Mouse (Mus musculus) telencephalon, adult 2 months (tissue): Measurements from ENCODE around the gene Slc25a19.

ENCODE experiments used
- DNase-seq: peaks from one replicate; pipeline ENCODE4 v3.0.0-alpha.2; 2011; ENCODE audit warnings: low read depth, low spot score

The Slc25a19 gene

GRCm38 (mm10) chr11:115640978-115641663, 13.0 kb upstream of the Slc25a19 start:
- DNase-seq = no peak

- no peak for DNase-seq
Observed at GRCm38 (mm10) chr11:115640311-115640828, 12.3 kb upstream of the Slc25a19 start.

- DNase-seq = no peak
Observed at GRCm38 (mm10) chr11:115639540-115639939, 11.4 kb upstream of the Slc25a19 start.

GRCm38 (mm10) chr11:115638498-115639409, 10.7 kb upstream of the Slc25a19 start:
- no peak for DNase-seq

GRCm38 (mm10) chr11:115636960-115637359, 8.9 kb upstream of the Slc25a19 start:
- no peak for DNase-seq

GRCm38 (mm10) chr11:115635484-115635883, 7.4 kb upstream of the Slc25a19 start:
- DNase-seq = no peak

GRCm38 (mm10) chr11:115635041-115635440, 6.9 kb upstream of the Slc25a19 start:
- DNase-seq = no peak

- no peak for DNase-seq
Observed at GRCm38 (mm10) chr11:115634109-115634508, 6.0 kb upstream of the Slc25a19 start.

GRCm38 (mm10) chr11:115632862-115633261, 4.8 kb upstream of the Slc25a19 start:
- DNase-seq = no peak

GRCm38 (mm10) chr11:115632247-115632646, 4.2 kb upstream of the Slc25a19 start:
- no peak for DNase-seq

GRCm38 (mm10) chr11:115631505-115631890, 3.4 kb upstream of the Slc25a19 start:
- DNase-seq = no peak

GRCm38 (mm10) chr11:115630532-115631504, 2.7 kb upstream of the Slc25a19 start:
- DNase-seq = no peak

- no peak for DNase-seq
Observed at GRCm38 (mm10) chr11:115629734-115630531, 1.8 kb upstream of the Slc25a19 start.

- DNase-seq = no peak
Observed at GRCm38 (mm10) chr11:115628465-115629101, 488 bp upstream of the Slc25a19 start.

- no peak for DNase-seq
Observed at GRCm38 (mm10) chr11:115626824-115627616, 1.1 kb downstream of the Slc25a19 start.

GRCm38 (mm10) chr11:115625877-115626276, 2.2 kb downstream of the Slc25a19 start:
- no peak for DNase-seq

- DNase-seq = no peak
Observed at GRCm38 (mm10) chr11:115623487-115624070, 4.5 kb downstream of the Slc25a19 start.

- DNase-seq = no peak
Observed at GRCm38 (mm10) chr11:115619949-115620348, 8.1 kb downstream of the Slc25a19 start.
